Mouse (Mus musculus) heart, embryonic 15.5 days (tissue): ENCODE measurements around the gene Rpl35. TPM values are rescaled to one million over a fixed set of nuclear protein-coding genes. Genes with fewer than 3 reads are reported as not detected.
"Not testable (repeated sequence)": the region's sequence is repeated elsewhere in the genome, so short reads cannot be mapped to it uniquely, and the experiment has no call there.

Source experiments
- ATAC-seq: fragments of 200-750 bp; cut with Nextera tagmentation; replicated peaks from 2 replicates; pipeline ENCODE4 v1.8.0; 2017; ENCODE audit warnings: low read depth, moderate TSS enrichment; ENCODE audit not compliant: insufficient number of reproducible peaks, insufficient read depth, low FRiP score
- H3K27ac ChIP-seq: fragments of 300-500 bp; sonication (generic); 2 replicates; pipeline ENCODE4 v1.5.1; 2015; ENCODE audit warnings: mild to moderate bottlenecking, inconsistent platforms
- H3K27me3 ChIP-seq: fragments of 300-500 bp; sonication (generic); 2 replicates; pipeline ENCODE4 v1.6.1; 2015; ENCODE audit warnings: inconsistent platforms
- H3K36me3 ChIP-seq: fragments of 300-500 bp; sonication (generic); 2 replicates; pipeline ENCODE4 v1.6.1; 2015; ENCODE audit warnings: mild to moderate bottlenecking, inconsistent platforms
- H3K4me1 ChIP-seq: fragments of 300-500 bp; sonication (generic); replicated peaks from 2 replicates; pipeline ENCODE4 v1.6.1; 2015; ENCODE audit warnings: inconsistent platforms
- H3K4me2 ChIP-seq: fragments of 300-500 bp; sonication (generic); 2 replicates; pipeline ENCODE4 v1.6.1; 2015; ENCODE audit warnings: inconsistent platforms, mild to moderate bottlenecking, moderate library complexity
- H3K4me3 ChIP-seq: fragments of 300-500 bp; sonication (generic); 2 replicates; pipeline ENCODE4 v1.5.1; 2015; ENCODE audit warnings: mild to moderate bottlenecking, inconsistent platforms
- H3K9ac ChIP-seq: fragments of 300-500 bp; sonication (generic); 2 replicates; pipeline ENCODE4 v1.6.1; 2015; ENCODE audit warnings: mild to moderate bottlenecking, inconsistent platforms
- H3K9me3 ChIP-seq: fragments of 300-500 bp; sonication (generic); replicated peaks from 2 replicates; pipeline ENCODE4 v1.6.1; 2016; ENCODE audit warnings: inconsistent platforms
- WGBS: fragments of 180-500 bp; shearing (Covaris S2); methylation state at CpG from one replicate; pipeline ENCODE4 v1.1.7; 2015; ENCODE audit warnings: mixed read lengths; 5-methylcytosine and 5-hydroxymethylcytosine counted together
- polyA plus RNA-seq: library from polyadenylated mRNA; unstranded; fragments of >200 nt; fragmentation: Nextera tagmentation; extraction: Ambion mirVana; gene quantifications from 2 replicates; pipeline ENCODE4 v1.2.1, GENCODE M21; 2015

The Rpl35 gene
- 474 and 613 TPM in 2 replicates for polyA plus RNA-seq

DNA sequence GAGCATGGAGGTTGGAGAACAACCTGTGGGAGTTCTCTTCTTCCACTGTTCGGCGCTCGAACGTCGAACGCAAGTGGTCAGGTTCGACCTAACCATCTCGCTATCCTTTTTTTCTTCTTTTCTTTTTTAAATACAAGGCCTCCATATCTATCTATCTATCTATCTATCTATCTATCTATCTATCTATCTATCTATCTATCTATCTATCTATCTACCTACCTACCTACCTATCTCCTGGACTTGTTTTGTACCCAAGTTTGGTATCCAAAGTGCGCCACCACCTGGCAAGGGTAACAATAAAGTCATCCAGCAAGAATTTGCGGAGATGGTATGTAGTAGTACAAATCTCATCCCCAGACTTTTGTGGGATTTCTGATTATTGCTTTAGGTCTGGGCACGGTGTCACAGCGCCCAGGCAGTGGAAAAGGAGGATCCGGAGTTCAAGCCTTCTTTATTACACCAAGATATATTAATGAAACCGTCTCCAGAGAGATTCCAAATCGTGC lies at the start of gene Rpl35:
TSS of gene Rpl35 (minus strand) at position 51 of the 506 bp plus-strand sequence.
- WGBS = 15% methylated on average over 15 of the region's 15 CpGs
- Histone ChIP-seq H3K4me2 (peak within 1 kb of the TSS; percentile 78), H3K36me3 (peaks cover 30% of the 10 kb centered on the region), H3K4me3 (peak within 1 kb of the TSS; percentile 64), H3K9me3 (no peaks in the 10 kb centered on the region), H3K4me1 (peaks cover 47% of the 10 kb centered on the region), H3K27ac (peak within 1 kb of the TSS; percentile 87), H3K27me3 (no peaks in the 10 kb centered on the region), H3K9ac (peak within 1 kb of the TSS; percentile 76)
- ATAC-seq = no peak

DNA sequence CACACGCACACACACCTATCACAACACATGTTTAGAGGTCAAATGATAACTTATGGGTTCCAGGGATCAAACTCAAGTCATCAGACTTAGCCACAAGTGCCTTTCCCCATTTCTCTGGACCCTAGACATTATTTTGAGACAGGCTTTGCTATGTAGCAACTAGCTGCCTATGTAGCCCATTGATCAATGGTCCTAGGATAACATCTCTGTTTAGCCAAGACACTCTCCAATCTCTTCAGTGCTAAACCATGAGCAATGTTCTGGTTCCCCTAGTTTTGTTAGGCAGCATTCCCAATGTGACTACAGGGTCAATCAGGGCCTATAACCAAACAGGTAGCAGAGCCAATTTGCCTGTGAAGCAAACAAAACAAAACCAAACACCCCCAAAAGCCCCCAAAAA lies 43.1 kb upstream of the Rpl35 start:
- Histone ChIP-seq H3K9me3 (no peaks in the 10 kb centered on the region), H3K27me3 (no peaks in the 10 kb centered on the region), H3K27ac (no peak overlapping the region), H3K4me3 (no peak overlapping the region), H3K9ac (no peak overlapping the region), H3K4me2 (no peak overlapping the region), H3K36me3 (peaks cover 62% of the 10 kb centered on the region), H3K4me1 (no peaks in the 10 kb centered on the region)
- no peak for ATAC-seq
- 93% methylated on average over 1 of the region's 1 CpGs for WGBS

DNA sequence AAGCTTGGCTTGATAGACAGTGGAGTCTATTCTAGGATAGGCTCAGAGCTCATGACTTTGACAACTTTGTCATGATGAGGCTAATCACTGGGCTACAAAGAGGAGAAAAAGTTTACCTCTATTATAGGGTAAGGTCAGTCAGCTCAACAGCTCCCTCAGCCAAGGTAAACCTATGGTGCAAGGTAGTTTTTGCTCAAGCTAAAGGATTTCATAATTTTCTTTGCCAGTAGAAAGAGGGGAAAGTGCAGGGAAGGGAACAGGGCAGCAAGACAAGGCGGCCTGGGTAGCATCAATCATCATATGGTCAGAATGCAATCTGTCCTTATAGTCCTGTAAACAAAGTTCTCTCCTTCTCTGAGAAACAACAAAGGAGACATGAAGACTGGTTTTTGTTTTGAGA lies 34.8 kb upstream of the Rpl35 start:
- H3K9me3 ChIP-seq = no peaks in the 10 kb centered on the region
- no peaks in the 10 kb centered on the region for H3K4me1 ChIP-seq
- no peak overlapping the region for H3K27ac ChIP-seq
- H3K36me3 ChIP-seq = peaks cover 64% of the 10 kb centered on the region
- no peaks in the 10 kb centered on the region for H3K27me3 ChIP-seq
- 94% methylated on average over 1 of the region's 1 CpGs for WGBS
- no peak for ATAC-seq
- no peak overlapping the region for H3K4me2 ChIP-seq
- H3K4me3 ChIP-seq = no peak overlapping the region
- H3K9ac ChIP-seq = no peak overlapping the region

DNA sequence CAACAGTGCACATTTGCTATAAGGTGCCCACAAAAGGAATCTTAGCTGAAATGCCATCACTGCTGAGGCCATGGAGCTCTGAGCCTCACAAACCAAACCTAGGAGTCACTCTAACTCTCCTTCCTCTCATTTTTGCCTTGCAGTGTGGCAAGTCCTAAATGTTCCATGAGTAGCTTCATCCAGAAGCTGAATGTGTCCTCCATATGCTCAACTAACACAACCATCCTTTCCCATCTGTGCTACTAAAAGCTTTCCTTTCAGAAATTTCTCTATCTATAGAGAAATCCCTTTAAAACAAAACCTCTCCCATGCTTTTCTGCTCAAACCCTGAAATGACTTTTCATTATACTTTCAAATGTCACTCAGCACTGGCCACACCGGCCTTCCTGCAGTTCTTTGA lies 26.2 kb upstream of the Rpl35 start:
- 96% methylated on average over 1 of the region's 1 CpGs for WGBS
- ATAC-seq = no peak
- Histone ChIP-seq H3K4me3 (no peak overlapping the region), H3K4me2 (no peak overlapping the region), H3K27ac (no peak overlapping the region), H3K9me3 (no peaks in the 10 kb centered on the region), H3K36me3 (peaks cover 83% of the 10 kb centered on the region), H3K27me3 (no peaks in the 10 kb centered on the region), H3K9ac (no peak overlapping the region), H3K4me1 (no peaks in the 10 kb centered on the region)

DNA sequence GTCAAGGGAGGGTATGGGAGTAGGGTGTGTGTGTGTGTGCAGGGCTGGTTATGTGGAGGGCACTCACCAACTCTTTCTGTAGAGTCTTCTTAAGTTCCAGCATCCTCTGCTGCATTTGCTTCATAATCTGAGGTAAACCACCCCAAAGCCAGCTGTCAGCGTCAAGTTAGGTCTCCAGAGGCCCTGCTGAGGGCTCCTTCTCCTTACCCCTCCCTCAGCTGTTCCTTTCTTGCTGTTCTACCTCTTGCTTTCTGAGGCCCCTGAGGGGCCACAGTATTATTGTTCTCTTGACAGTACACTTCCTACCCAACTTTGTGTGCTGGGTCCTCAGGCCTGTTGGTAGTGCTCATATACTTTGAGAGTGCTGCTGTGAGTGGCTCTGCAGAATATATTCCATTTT lies 14.6 kb upstream of the Rpl35 start:
- H3K27me3 ChIP-seq = no peaks in the 10 kb centered on the region

DNA sequence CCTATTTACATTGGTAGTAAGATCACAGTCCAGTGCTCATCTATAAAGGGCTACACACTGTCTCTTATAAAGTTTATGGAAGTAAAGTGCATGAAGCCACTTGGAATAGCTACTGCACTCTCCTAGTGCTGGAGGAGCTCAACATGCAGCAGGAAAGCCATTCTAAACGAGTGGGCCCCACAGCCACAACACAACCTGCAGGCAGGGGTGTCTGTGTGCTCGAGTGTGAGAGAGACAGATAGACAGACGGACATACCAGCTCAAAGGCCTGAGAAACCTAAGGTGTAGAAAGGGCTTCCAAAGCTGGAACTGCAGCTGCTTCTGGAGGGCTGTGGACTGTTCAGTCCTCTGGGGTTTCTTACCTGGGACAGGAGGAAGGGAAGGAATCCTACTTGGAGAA lies 11.2 kb upstream of the Rpl35 start:
- H3K4me1 ChIP-seq = peaks cover 2% of the 10 kb centered on the region; the same call in 1 of the 2 replicates
- 77% methylated on average over 3 of the region's 3 CpGs for WGBS
- H3K4me2 ChIP-seq = no peak overlapping the region
- no peak overlapping the region for H3K27ac ChIP-seq
- ATAC-seq = no peak
- no peak overlapping the region for H3K4me3 ChIP-seq
- H3K9ac ChIP-seq = no peak overlapping the region
- H3K9me3 ChIP-seq = no peaks in the 10 kb centered on the region
- peaks cover 77% of the 10 kb centered on the region for H3K36me3 ChIP-seq
- H3K27me3 ChIP-seq = no peaks in the 10 kb centered on the region

More for the DNA sequence above, 14.6 kb upstream of the Rpl35 start:
- peaks cover 84% of the 10 kb centered on the region for H3K36me3 ChIP-seq
- H3K9me3 ChIP-seq = no peaks in the 10 kb centered on the region
- no peak overlapping the region for H3K27ac ChIP-seq
- no peaks in the 10 kb centered on the region for H3K4me1 ChIP-seq
- H3K4me2 ChIP-seq = no peak overlapping the region
- no peak for ATAC-seq
- H3K9ac ChIP-seq = no peak overlapping the region
- 85% methylated on average over 1 of the region's 1 CpGs for WGBS
- H3K4me3 ChIP-seq = no peak overlapping the region

DNA sequence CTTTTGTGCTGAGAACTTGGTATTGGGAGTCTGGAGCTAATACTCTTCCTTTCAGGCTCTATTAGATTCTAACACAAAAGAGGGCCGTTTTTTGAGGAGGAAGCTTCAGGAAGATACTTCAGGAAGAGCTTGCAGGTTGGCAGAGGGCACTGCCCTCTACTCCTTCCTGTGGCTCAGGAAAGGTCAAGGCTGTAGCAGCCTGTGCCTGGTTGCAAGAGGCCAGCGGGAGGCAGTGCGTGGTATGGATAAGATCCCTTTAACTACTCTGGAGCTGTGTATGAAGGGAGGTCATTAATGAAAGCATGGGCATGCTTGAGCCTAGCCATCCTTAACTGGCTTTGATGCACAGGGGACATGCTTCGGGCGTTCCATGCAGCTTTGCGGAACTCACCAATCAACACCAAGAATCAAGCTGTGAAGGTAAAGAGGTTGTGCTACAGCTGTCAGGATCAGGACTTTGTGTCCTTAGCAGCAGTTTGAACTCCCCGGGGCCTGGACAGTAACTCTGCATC lies 7.4 kb upstream of the Rpl35 start:
- Histone ChIP-seq H3K27me3 (no peaks in the 10 kb centered on the region), H3K4me3 (no peak overlapping the region), H3K27ac (no peak overlapping the region), H3K4me1 (peaks cover 26% of the 10 kb centered on the region), H3K36me3 (peaks cover 48% of the 10 kb centered on the region), H3K9me3 (no peaks in the 10 kb centered on the region), H3K4me2 (no peak overlapping the region), H3K9ac (no peak overlapping the region)
- 81% methylated on average over 7 of the region's 7 CpGs for WGBS
- no peak for ATAC-seq

DNA sequence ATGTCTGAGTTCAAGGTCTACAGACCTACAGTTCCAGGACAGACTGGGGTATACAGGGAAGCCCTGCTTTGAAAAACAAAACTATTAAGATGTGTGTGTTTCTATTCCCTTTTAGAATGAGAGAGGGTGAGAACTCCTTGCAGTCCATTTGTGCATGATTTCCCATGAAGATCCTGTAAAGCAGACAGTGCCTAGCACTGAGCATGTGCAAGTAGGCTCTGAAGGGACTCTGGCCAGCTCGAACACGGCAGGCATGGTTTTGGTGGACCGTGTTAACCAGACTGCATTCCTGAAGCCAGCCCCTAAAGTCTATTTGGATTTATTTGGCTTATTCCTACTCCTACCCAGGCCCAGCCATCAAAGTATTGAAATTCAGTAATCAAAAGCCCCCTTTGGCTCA lies 6.5 kb upstream of the Rpl35 start:
- Histone ChIP-seq H3K27ac (no peak overlapping the region), H3K4me3 (no peak overlapping the region), H3K4me1 (peaks cover 30% of the 10 kb centered on the region), H3K27me3 (no peaks in the 10 kb centered on the region), H3K4me2 (no peak overlapping the region), H3K9me3 (no peaks in the 10 kb centered on the region), H3K9ac (no peak overlapping the region), H3K36me3 (peaks cover 40% of the 10 kb centered on the region)
- ATAC-seq = no peak
- 83% methylated on average over 3 of the region's 3 CpGs for WGBS

DNA sequence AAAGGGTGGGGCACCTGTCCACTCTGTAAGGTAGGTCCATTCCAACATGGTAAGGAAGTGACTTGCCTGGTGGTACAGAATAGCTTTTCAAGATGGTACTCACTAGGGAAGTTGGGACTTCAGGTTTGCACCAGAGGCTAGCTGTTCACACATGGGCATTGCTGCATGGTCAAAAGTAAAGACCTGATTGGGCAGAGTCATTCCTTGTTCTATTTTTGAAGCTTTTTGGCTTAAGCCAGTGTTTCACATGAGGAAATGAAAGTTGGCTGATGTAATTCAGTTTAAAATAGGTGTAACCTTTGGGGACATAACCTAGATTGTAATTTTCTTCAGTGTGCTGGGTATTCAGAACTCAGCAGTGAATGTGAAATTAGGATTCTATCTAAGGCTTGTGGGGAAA lies 5.8 kb upstream of the Rpl35 start:
- ATAC-seq = no peak
- H3K4me2 ChIP-seq = no peak overlapping the region
- no peaks in the 10 kb centered on the region for H3K9me3 ChIP-seq
- no peaks in the 10 kb centered on the region for H3K27me3 ChIP-seq
- no peak overlapping the region for H3K27ac ChIP-seq
- peaks cover 33% of the 10 kb centered on the region for H3K4me1 ChIP-seq
- no peak overlapping the region for H3K9ac ChIP-seq
- H3K36me3 ChIP-seq = peaks cover 34% of the 10 kb centered on the region
- H3K4me3 ChIP-seq = no peak overlapping the region

DNA sequence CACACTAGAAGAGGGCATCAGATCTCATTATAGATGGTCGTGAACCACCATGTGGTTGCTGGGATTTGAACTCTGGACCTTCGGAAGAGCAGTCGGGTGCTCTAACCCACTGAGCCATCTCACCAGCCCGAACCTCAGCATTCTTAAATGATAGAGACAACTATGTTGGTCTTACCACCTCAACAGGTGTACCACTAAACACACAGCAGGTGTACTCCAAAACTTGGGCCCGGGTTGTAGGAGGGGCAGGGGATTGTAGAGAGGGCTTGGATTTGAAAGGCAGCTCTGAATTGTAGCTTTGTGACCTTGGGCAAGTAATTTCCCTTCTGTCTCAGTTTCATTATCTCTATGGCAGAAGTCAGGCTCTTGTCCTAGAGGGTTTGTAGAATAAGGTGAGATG lies 4.7 kb upstream of the Rpl35 start:
- H3K27ac ChIP-seq, H3K9me3 ChIP-seq, H3K4me3 ChIP-seq, H3K9ac ChIP-seq, H3K4me2 ChIP-seq, H3K27me3 ChIP-seq, ATAC-seq: not testable (repeated sequence)
- Histone ChIP-seq H3K36me3 (peaks cover 23% of the 10 kb centered on the region), H3K4me1 (peaks cover 39% of the 10 kb centered on the region)
- WGBS = 86% methylated on average over 5 of the region's 5 CpGs

DNA sequence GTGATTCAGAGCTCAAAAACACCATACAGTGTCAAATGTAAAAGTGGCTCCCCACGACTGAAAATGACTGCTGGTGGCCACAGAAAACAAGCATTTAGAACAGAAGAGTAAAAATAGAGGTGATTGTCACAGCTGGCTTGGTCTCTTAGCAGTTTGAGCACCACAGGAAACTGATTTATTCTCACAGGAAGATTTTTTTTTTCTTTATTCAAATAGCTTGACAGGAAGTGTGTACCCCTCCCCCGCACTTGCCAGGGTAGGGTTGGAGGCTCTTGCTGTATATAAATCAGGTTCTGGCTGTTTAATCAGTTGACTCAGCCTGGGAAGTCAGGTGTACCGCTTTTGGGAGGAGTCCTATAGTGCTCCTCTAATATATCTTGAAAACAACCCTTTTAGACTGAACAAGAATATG lies 3.5 kb upstream of the Rpl35 start:
- H3K4me3 ChIP-seq = peak overlapping the region; percentile 95
- no peaks in the 10 kb centered on the region for H3K27me3 ChIP-seq
- H3K27ac ChIP-seq = peak overlapping the region; percentile 96
- no peak for ATAC-seq
- H3K4me2 ChIP-seq = peak overlapping the region; percentile 92
- WGBS = 25% methylated on average over 3 of the region's 3 CpGs
- H3K36me3 ChIP-seq = peaks cover 11% of the 10 kb centered on the region; the same call in 1 of the 2 replicates
- H3K4me1 ChIP-seq = peaks cover 43% of the 10 kb centered on the region
- H3K9ac ChIP-seq = peak overlapping the region; percentile 96
- no peaks in the 10 kb centered on the region for H3K9me3 ChIP-seq

DNA sequence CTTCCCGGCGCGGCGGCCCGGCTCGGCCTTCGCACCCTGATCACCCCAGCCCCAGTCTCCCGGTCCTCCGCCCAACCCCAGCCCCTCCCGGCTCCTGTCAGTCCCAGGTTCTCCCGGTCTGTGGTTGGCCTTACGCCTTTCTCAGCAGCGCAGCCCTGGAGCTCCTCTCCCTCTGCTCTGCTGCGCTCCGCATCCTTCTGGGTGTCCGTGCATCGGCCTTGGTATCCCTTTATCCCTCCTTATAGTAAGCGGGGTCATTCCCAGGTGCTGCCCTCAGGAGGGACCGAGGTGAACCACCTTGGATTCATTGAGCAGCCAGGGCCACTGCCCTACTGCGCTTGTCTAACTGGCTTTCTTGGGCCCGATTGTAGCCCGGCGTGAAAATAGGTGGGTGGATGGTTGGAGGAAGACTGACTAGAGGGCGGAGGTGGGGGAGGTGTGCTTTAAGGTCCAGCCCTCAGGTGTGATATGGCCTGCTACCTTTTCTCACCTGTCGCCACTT lies 3.0 kb upstream of the Rpl35 start:
- ATAC-seq = peak; percentile 39
- H3K4me3 ChIP-seq = peak overlapping the region; percentile 95
- H3K9ac ChIP-seq = peak overlapping the region; percentile 96
- under 1% methylated on average over 25 of the region's 25 CpGs for WGBS
- H3K27ac ChIP-seq = peak overlapping the region; percentile 96
- peaks cover 12% of the 10 kb centered on the region; the same call in 1 of the 2 replicates for H3K36me3 ChIP-seq
- H3K4me2 ChIP-seq = peak overlapping the region; percentile 92
- no peaks in the 10 kb centered on the region for H3K9me3 ChIP-seq
- no peaks in the 10 kb centered on the region for H3K27me3 ChIP-seq
- peaks cover 49% of the 10 kb centered on the region for H3K4me1 ChIP-seq
